ENCODE assay signal across 10 mouse cellular contexts in the genomic region with DNA sequence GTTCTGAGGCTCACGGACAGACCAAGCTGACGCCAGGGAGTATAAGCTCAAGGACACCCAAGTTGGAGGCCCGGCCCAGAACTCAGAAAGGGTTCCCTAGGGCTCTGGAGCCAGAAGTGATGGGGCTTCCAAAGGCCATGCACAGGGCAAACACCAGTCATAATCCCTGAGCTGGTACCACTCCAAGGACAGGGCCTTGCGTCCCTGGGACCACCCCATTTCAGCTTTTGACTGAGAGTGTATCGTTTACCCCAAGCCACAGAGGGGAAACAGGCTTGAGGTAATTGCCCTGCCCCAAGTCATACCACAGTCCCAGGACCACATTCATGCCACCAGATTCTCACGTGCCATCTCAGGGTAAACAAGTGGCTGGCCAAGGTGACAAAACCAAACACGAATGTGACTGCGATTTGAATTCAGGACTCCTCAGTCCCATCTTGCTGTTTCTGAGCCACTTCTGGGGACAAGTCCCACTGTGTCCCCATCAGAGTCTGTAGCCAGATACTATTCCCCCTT. TPM values are rescaled to one million over a fixed set of nuclear protein-coding genes. Genes with fewer than 3 reads are reported as not detected.
DNase-seq lines count a peak whose midpoint lies in the region; ATAC-seq and TF ChIP-seq lines count a peak whose summit lies in the region.
"Had no signal": no experiment of that assay in that cellular context is flagged by ENCODE, and none has a peak within 500 bp of the region (broad histone marks: within the 10 kb centered on the region; RNA-seq: fewer than 3 reads in every experiment).

No protein-coding gene starts in this region.

- H3K4me2 ChIP-seq in kidney, postnatal 0 days (ENCODE audit: low read length), result 0 out of 2 replicates have a peak overlapping the region, but pooled peaks have one; percentile 10
- H3K4me2 ChIP-seq in liver, embryonic 13.5 days, result peak overlapping the region; percentile 94
- H3K4me2 ChIP-seq: heart, embryonic 13.5 days had no signal

- 0 out of 2 replicates have a peak, but pooled peaks cover 4% of the 10 kb centered on the region for H3K36me3 ChIP-seq in kidney, postnatal 0 days (ENCODE audit: insufficient read depth, low read length)
- H3K36me3 ChIP-seq in liver, embryonic 13.5 days, result peaks cover 54% of the 10 kb centered on the region

- peak; percentile 16 for DNase-seq in cerebellum, adult 8-10 months
- DNase-seq in cerebellum, adult 9-11 months, result no peak
- DNase-seq in kidney, postnatal 0 days (ENCODE audit: low spot score), result no peak
- DNase-seq in kidney, postnatal 25 days, result no peak
- no peak for DNase-seq in liver, embryonic 13.5 days
- DNase-seq in c-Kit-positive CD71-positive TER-119-positive erythroid progenitor cells, embryonic 14.5 days (ENCODE audit: low spot score), result no peak
- no peak for DNase-seq in embryo, embryonic 10 days (ENCODE audit: low spot score)
- DNase-seq: right cerebral cortex, adult 18-20 months had no signal

- no peak for TF ChIP-seq CTCF in kidney, postnatal 0 days (IDR thresholded peaks at IDR 0.05; ENCODE audit: low read depth)

- H3K27me3 ChIP-seq in kidney, postnatal 0 days (ENCODE audit: insufficient read depth, low read length), result no peaks in the 10 kb centered on the region
- no peaks in the 10 kb centered on the region for H3K27me3 ChIP-seq in liver, embryonic 13.5 days
- H3K27me3 ChIP-seq: heart, embryonic 13.5 days had no signal

- peak overlapping the region; percentile 24; the same call in 1 of the 2 replicates for H3K9ac ChIP-seq in kidney, postnatal 0 days (ENCODE audit: low read depth, low read length)
- H3K9ac ChIP-seq in liver, embryonic 13.5 days, result peak overlapping the region; percentile 98

- peaks cover 42% of the 10 kb centered on the region for H3K4me1 ChIP-seq in kidney, postnatal 0 days (replicated peaks; ENCODE audit: insufficient read depth, low read length)
- H3K4me1 ChIP-seq in brown adipose tissue, adult 24 weeks (ENCODE audit: control insufficient read depth, insufficient read depth, insufficient read length, low read length), result peaks cover 39% of the 10 kb centered on the region
- peaks cover 86% of the 10 kb centered on the region for H3K4me1 ChIP-seq in liver, embryonic 13.5 days (replicated peaks)

- ATAC-seq in kidney, postnatal 0 days (replicated peaks; ENCODE audit: low FRiP score, low read depth), result no peak
- ATAC-seq in liver, embryonic 13.5 days (ENCODE audit: low read depth), result no peak

- peak overlapping the region; percentile 47; the same call in 1 of the 2 replicates for H3K27ac ChIP-seq in kidney, postnatal 0 days
- peak overlapping the region; percentile 58; the same call in 1 of the 2 replicates for H3K27ac ChIP-seq in brown adipose tissue, adult 24 weeks (replicated peaks; ENCODE audit: low read depth, low read length)
- H3K27ac ChIP-seq in liver, embryonic 13.5 days, result peak overlapping the region; percentile 93

- WGBS in kidney, postnatal 0 days, result 83% methylated on average over 8 of the region's 8 CpGs
- 83% methylated on average over 8 of the region's 8 CpGs for WGBS in liver, embryonic 13.5 days (ENCODE audit: insufficient replicate concordance)

- no peak overlapping the region for H3K4me3 ChIP-seq in kidney, postnatal 0 days (replicated peaks; ENCODE audit: low read depth, low read length)
- no peak overlapping the region for H3K4me3 ChIP-seq in brown adipose tissue, adult 24 weeks (ENCODE audit: insufficient read depth, low read depth, low read length)
- peak overlapping the region; percentile 100 for H3K4me3 ChIP-seq in liver, embryonic 13.5 days (replicated peaks)
- H3K4me3 ChIP-seq: heart, embryonic 13.5 days had no signal

- no peaks in the 10 kb centered on the region for H3K9me3 ChIP-seq in kidney, postnatal 0 days (replicated peaks; ENCODE audit: low read length)
- no peaks in the 10 kb centered on the region for H3K9me3 ChIP-seq in liver, embryonic 13.5 days (replicated peaks)
- H3K9me3 ChIP-seq: heart, embryonic 13.5 days had no signal

RNA-seq across cellular contexts. Expression of gene Cyb5r3, which starts 4.8 kb away (rescaled TPM):
- polyA plus RNA-seq in kidney, postnatal 0 days (2015; fragmentation: Nextera tagmentation; extraction: Ambion mirVana), result 90.9 and 104 TPM in 2 replicates
- 84.4 and 166 TPM in 2 replicates for polyA plus RNA-seq in brown adipose tissue, adult 24 weeks (2012; ENCODE audit: insufficient read depth, insufficient read length, missing spikeins)
- polyA plus RNA-seq in liver, embryonic 13.5 days (2015; fragmentation: Nextera tagmentation; extraction: Ambion mirVana), result 110 and 147 TPM in 2 replicates

RNA-seq across cellular contexts. Expression of gene Poldip3, which starts 18.4 kb away (rescaled TPM):
- 88.6 and 101 TPM in 2 replicates for polyA plus RNA-seq in kidney, postnatal 0 days (2015; fragmentation: Nextera tagmentation; extraction: Ambion mirVana)
- polyA plus RNA-seq in brown adipose tissue, adult 24 weeks (2012; ENCODE audit: insufficient read depth, insufficient read length, missing spikeins), result 14.0 and 18.5 TPM in 2 replicates
- polyA plus RNA-seq in liver, embryonic 13.5 days (2015; fragmentation: Nextera tagmentation; extraction: Ambion mirVana), result 65.0 and 69.6 TPM in 2 replicates

RNA-seq across cellular contexts. Expression of gene Rrp7a, which starts 45.0 kb away (rescaled TPM):
- 52.9 and 56.2 TPM in 2 replicates for polyA plus RNA-seq in kidney, postnatal 0 days (2015; fragmentation: Nextera tagmentation; extraction: Ambion mirVana)
- 14.4 and 18.3 TPM in 2 replicates for polyA plus RNA-seq in brown adipose tissue, adult 24 weeks (2012; ENCODE audit: insufficient read depth, insufficient read length, missing spikeins)
- polyA plus RNA-seq in liver, embryonic 13.5 days (2015; fragmentation: Nextera tagmentation; extraction: Ambion mirVana), result 35.6 and 40.9 TPM in 2 replicates
